Mouse (Mus musculus) intestine, embryonic 14.5 days (tissue): Measurements from ENCODE around the gene Htt. TPM values are rescaled to one million over a fixed set of nuclear protein-coding genes. Genes with fewer than 3 reads are reported as not detected.

Source experiments
- ATAC-seq: fragments of 200-750 bp; cut with Nextera tagmentation; replicated peaks from 2 replicates; pipeline ENCODE4 v1.8.0; 2017; ENCODE audit warnings: low read depth, moderate number of reproducible peaks, moderate TSS enrichment, moderate library complexity; ENCODE audit not compliant: low FRiP score, low TSS enrichment
- DNase-seq: peaks from one replicate; pipeline ENCODE4 v3.0.0-alpha.2; 2018; ENCODE audit warnings: low spot score
- H3K27ac ChIP-seq: fragments of 300-500 bp; sonication (generic); 2 replicates; pipeline ENCODE4 v1.5.1; 2014; ENCODE audit warnings: low read depth, mild to moderate bottlenecking, control low read depth
- H3K27me3 ChIP-seq: fragments of 300-500 bp; sonication (generic); replicated peaks from 2 replicates; pipeline ENCODE4 v1.6.1; 2014; ENCODE audit warnings: low read length, control low read depth; ENCODE audit not compliant: control insufficient read depth, insufficient read depth
- H3K36me3 ChIP-seq: fragments of 300-500 bp; sonication (generic); 2 replicates; pipeline ENCODE4 v1.6.1; 2014; ENCODE audit warnings: low read length, control low read depth; ENCODE audit not compliant: control insufficient read depth, insufficient read depth
- H3K4me1 ChIP-seq: fragments of 300-500 bp; sonication (generic); replicated peaks from 2 replicates; pipeline ENCODE4 v1.6.1; 2014; ENCODE audit warnings: low read length, control low read depth, mixed read lengths; ENCODE audit not compliant: control insufficient read depth, insufficient read depth
- H3K4me2 ChIP-seq: fragments of 300-500 bp; sonication (generic); 2 replicates; pipeline ENCODE4 v1.6.1; 2014; ENCODE audit warnings: low read length
- H3K4me3 ChIP-seq: fragments of 300-500 bp; sonication (generic); 2 replicates; pipeline ENCODE4 v1.5.1; 2014; ENCODE audit warnings: low read depth, low read length, control low read depth, mixed read lengths
- H3K9ac ChIP-seq: fragments of 300-500 bp; sonication (generic); 2 replicates; pipeline ENCODE4 v1.6.1; 2014; ENCODE audit warnings: mild to moderate bottlenecking, low read length
- H3K9me3 ChIP-seq: fragments of 300-500 bp; sonication (generic); 2 replicates; pipeline ENCODE4 v1.6.1; 2016; ENCODE audit warnings: low read length, control low read depth; ENCODE audit not compliant: control insufficient read depth
- WGBS: fragments of 180-500 bp; shearing (Covaris S2); extraction: QIAGEN DNeasy Blood & Tissue Kit; methylation state at CpG from one replicate; pipeline ENCODE4 v1.1.7; 2014; 5-methylcytosine and 5-hydroxymethylcytosine counted together
- polyA plus RNA-seq: library from polyadenylated mRNA; unstranded; fragments of >200 nt; fragmentation: Nextera tagmentation; extraction: Ambion mirVana; gene quantifications from 2 replicates; pipeline ENCODE4 v1.2.1, GENCODE M21; 2014

Gene Htt
- polyA plus RNA-seq, 1 experiment from 2014 or later = 19.5 TPM

DNA sequence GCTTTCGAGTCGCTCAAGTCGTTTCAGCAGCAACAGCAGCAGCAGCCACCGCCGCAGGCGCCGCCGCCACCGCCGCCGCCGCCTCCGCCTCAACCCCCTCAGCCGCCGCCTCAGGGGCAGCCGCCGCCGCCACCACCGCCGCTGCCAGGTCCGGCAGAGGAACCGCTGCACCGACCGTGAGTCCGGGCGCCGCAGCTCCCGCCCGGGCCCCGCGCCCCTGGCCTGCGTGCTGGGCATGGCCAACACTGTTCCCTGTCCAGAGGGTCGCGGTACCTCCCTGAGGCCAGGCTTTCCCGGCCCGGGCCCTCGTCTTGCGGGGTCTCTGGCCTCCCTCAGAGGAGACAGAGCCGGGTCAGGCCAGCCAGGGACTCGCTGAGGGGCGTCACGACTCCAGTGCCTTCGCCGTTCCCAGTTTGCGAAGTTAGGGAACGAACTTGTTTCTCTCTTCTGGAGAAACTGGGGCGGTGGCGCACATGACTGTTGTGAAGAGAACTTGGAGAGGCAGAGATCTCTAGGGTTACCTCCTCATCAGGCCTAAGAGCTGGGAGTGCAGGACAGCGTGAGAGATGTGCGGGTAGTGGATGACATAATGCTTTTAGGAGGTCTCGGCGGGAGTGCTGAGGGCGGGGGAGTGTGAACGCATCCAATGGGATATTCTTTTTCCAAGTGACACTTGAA lies 533 bp downstream of the Htt start:
- ATAC-seq = peak; percentile 49
- H3K4me2 ChIP-seq = peak overlapping the region; percentile 93
- H3K36me3 ChIP-seq = no peaks in the 10 kb centered on the region
- peak overlapping the region; percentile 93 for H3K9ac ChIP-seq
- peak overlapping the region; percentile 94 for H3K4me3 ChIP-seq
- peak; percentile 81 for DNase-seq
- no peaks in the 10 kb centered on the region for H3K27me3 ChIP-seq
- peaks cover 14% of the 10 kb centered on the region for H3K4me1 ChIP-seq
- H3K9me3 ChIP-seq = no peaks in the 10 kb centered on the region
- WGBS = 1% methylated on average over 41 of the region's 54 CpGs
- H3K27ac ChIP-seq = peak overlapping the region; percentile 92

DNA sequence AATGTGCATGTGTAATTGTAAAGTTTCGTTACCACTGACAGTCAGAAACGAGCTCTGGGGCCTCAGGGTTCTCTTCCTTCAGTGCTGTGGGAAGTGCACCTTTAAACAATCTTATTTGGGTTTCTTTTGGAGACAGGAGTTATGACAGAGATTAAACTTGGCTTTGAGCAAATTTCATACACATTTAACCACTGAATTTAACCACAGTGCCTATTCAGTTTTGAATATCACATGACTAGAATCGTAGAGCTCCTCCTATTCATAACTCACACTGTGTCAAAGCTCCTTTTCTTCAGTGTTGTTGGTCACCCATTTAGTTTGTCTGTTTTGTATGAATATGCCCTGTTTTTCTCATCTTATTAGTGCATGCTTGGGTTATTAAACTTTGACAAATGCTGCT lies 10.3 kb downstream of the Htt start:
- 92% methylated on average over 3 of the region's 3 CpGs for WGBS
- Histone ChIP-seq H3K27me3 (no peaks in the 10 kb centered on the region), H3K36me3 (no peaks in the 10 kb centered on the region), H3K27ac (no peak overlapping the region), H3K4me2 (no peak overlapping the region), H3K4me1 (no peaks in the 10 kb centered on the region), H3K9me3 (no peaks in the 10 kb centered on the region), H3K9ac (no peak overlapping the region), H3K4me3 (no peak overlapping the region)
- no peak for ATAC-seq
- no peak for DNase-seq

GRCm38 (mm10) chr5:34772696-34773245 lies 11.2 kb downstream of the Htt start:
- ATAC-seq (no peak), DNase-seq (no peak)
- 87% methylated on average over 4 of the region's 4 CpGs for WGBS
- no peaks in the 10 kb centered on the region for H3K4me1 ChIP-seq
- H3K4me3 ChIP-seq = no peak overlapping the region
- no peak overlapping the region for H3K9ac ChIP-seq
- H3K9me3 ChIP-seq = no peaks in the 10 kb centered on the region
- no peak overlapping the region for H3K27ac ChIP-seq
- H3K4me2 ChIP-seq = no peak overlapping the region
- H3K36me3 ChIP-seq = no peaks in the 10 kb centered on the region
- no peaks in the 10 kb centered on the region for H3K27me3 ChIP-seq

GRCm38 (mm10) chr5:34773392-34773791 lies 11.9 kb downstream of the Htt start:
- H3K9me3 ChIP-seq = no peaks in the 10 kb centered on the region
- WGBS = 96% methylated on average over 2 of the region's 2 CpGs
- ATAC-seq = no peak

GRCm38 (mm10) chr5:34785027-34785426 lies 23.5 kb downstream of the Htt start:
- ATAC-seq (no peak), DNase-seq (no peak)
- no peaks in the 10 kb centered on the region for H3K4me1 ChIP-seq

More at GRCm38 (mm10) chr5:34773392-34773791, 11.9 kb downstream of the Htt start:
- Histone ChIP-seq H3K4me1 (no peaks in the 10 kb centered on the region), H3K9ac (no peak overlapping the region), H3K4me3 (no peak overlapping the region), H3K4me2 (no peak overlapping the region), H3K36me3 (no peaks in the 10 kb centered on the region), H3K27me3 (no peaks in the 10 kb centered on the region), H3K27ac (no peak overlapping the region)
- no peak for DNase-seq

GRCm38 (mm10) chr5:34791141-34791540 lies 29.6 kb downstream of the Htt start:
- DNase-seq (no peak), ATAC-seq (no peak)
- H3K4me3 ChIP-seq = no peak overlapping the region
- 88% methylated on average over 2 of the region's 2 CpGs for WGBS
- H3K4me1 ChIP-seq = no peaks in the 10 kb centered on the region
- H3K4me2 ChIP-seq = no peak overlapping the region
- peaks cover 46% of the 10 kb centered on the region for H3K36me3 ChIP-seq
- H3K27ac ChIP-seq = no peak overlapping the region
- H3K27me3 ChIP-seq = no peaks in the 10 kb centered on the region
- no peak overlapping the region for H3K9ac ChIP-seq
- H3K9me3 ChIP-seq = no peaks in the 10 kb centered on the region

More at GRCm38 (mm10) chr5:34785027-34785426, 23.5 kb downstream of the Htt start:
- WGBS = 94% methylated on average over 3 of the region's 3 CpGs
- H3K9me3 ChIP-seq = no peaks in the 10 kb centered on the region
- H3K4me2 ChIP-seq = no peak overlapping the region
- H3K27ac ChIP-seq = no peak overlapping the region
- no peak overlapping the region for H3K4me3 ChIP-seq
- no peaks in the 10 kb centered on the region for H3K27me3 ChIP-seq
- H3K9ac ChIP-seq = no peak overlapping the region
- peaks cover 27% of the 10 kb centered on the region for H3K36me3 ChIP-seq

DNA sequence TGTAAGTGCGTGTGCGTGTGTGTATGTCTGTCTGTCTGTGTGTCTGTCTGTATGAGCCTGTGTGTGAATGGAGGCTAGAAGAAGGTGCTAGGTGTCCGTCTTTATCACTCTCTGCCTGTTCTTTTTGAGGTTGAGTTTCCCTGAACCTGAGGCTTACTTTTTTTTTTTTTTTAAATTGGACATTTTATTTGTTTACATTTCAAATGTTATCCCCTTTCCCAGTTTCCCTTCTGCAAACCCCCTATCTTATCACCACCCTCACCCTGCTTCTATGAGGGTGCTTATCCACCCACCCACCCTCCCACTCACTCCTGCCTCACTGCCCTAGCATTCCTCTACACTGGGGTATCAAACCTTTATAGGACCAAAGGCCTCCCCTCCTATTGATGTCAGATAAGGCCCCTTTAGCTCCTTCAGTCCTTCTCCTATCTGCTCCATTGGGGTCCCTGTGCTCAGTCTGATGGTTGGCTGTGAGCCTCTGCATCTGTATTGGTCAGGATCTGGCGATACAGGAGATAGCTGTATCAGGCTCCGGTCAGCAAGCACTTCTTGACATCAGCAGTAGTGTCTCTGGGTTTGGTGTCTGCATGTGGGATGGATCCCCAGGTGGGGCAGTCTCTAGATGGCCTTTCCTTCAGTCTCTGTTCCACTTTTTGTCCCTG lies 38.9 kb downstream of the Htt start:
- Histone ChIP-seq H3K4me1 (no peaks in the 10 kb centered on the region), H3K9me3 (no peaks in the 10 kb centered on the region), H3K4me3 (no peak overlapping the region), H3K9ac (no peak overlapping the region), H3K36me3 (peaks cover 60% of the 10 kb centered on the region), H3K27ac (no peak overlapping the region), H3K4me2 (no peak overlapping the region), H3K27me3 (no peaks in the 10 kb centered on the region)
- WGBS = 92% methylated on average over 5 of the region's 5 CpGs
- no peak for ATAC-seq
- DNase-seq = no peak

GRCm38 (mm10) chr5:34806038-34806437 lies 44.5 kb downstream of the Htt start:
- Histone ChIP-seq H3K9me3 (no peaks in the 10 kb centered on the region), H3K27me3 (no peaks in the 10 kb centered on the region), H3K4me3 (no peak overlapping the region), H3K36me3 (peaks cover 57% of the 10 kb centered on the region), H3K27ac (no peak overlapping the region), H3K4me2 (no peak overlapping the region), H3K4me1 (no peaks in the 10 kb centered on the region), H3K9ac (no peak overlapping the region)
- DNase-seq (no peak), ATAC-seq (no peak)
- 92% methylated on average over 1 of the region's 1 CpGs for WGBS
